Mouse (Mus musculus): ENCODE measurements around the gene Rnf135. TPM values are rescaled to one million over a fixed set of nuclear protein-coding genes. Genes with fewer than 3 reads are reported as not detected.
"Not testable (repeated sequence)": the region's sequence is repeated elsewhere in the genome, so short reads cannot be mapped to it uniquely, and the experiment has no call there.

Gene Rnf135
- 10 to 100 TPM; 10.2 to 12.1 (median 11.1) TPM for polyA plus RNA-seq (2017; shearing (Covaris generic))

- peak; percentile 90 for ATAC-seq
Observed at GRCm38 (mm10) chr11:80183705-80184255, at the start of gene Rnf135. Gene Rnf135, plus strand, starts transcription at chr11:80183851.

- ATAC-seq, result no peak
Observed at GRCm38 (mm10) chr11:80134744-80135143, 48.9 kb upstream of the Rnf135 start.

DNA sequence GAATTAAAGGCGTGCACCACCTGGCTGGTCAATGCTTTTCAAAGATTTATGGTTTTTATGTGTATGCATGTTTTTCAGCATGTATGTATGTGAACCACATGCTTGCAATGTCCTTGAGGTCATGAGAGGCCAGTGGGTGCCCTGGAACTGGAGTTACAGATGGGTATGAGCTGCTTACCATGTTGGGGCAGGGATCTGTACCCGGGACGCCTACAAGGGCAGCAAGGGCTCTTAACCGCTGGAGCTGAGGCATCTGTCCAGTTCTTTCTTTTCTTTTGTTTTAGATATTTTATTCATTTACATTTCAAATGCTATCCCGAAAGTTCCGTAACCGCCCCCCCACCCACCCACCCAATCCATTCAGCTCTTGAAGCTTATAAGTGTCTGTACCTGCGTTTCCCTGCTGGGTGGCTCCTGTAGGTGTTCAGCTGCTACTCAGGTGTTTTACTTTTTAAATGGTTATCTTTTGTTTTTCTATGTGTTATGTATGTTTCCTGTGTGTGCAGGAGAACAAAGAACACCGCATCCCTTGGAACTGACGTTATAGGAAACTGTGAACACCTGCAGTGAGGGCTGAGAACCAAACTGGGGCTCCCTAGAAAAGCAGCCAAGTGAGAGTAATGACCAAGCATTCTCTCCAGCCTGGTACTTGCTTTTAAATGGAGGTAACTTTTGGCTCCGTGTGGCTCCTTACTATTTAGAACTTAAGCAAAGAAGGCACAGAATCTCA, 47.5 kb upstream of the Rnf135 start:
- ATAC-seq, result no peak

- no peak for ATAC-seq
Observed at GRCm38 (mm10) chr11:80136786-80137185, 46.9 kb upstream of the Rnf135 start.

GRCm38 (mm10) chr11:80137773-80138172, 45.9 kb upstream of the Rnf135 start:
- no peak for ATAC-seq

DNA sequence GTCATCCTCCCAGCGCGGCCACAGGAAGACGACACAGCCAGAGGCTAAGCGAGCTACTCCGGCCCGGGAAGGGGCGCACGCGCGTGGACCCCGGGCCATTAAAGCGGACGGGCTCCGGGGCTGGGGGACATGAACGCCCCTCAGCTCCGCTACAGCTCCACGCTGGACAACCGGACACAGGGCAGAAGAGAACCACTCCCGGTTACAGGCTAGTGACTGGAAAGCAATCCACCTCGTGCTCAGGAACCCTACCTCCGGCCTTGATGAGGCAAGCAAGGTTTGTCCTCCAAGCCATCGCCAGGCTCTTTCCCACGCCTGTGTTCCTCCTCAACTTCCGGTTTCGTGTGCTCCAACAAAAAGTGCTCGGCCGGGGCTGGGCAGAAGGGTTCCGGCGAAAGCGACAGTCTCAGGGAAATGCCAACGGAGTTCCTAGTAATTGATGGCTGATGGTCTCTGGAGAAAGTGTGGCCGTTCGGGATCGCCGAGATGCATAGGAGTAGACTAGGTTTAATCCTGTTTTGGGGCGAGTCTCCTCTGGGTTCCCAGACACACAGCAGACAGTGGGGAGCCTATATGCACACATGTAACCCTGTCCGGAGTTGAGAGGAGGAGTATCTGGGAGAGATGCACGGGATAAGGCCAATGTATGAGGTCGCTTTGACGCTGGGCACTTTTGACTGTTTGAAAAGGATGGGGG, 41.7 kb upstream of the Rnf135 start, which contains the start of gene Tefm:
Gene Tefm, minus strand, starts transcription at position 351 of the 697 bp plus-strand sequence.
- ATAC-seq, result peak; percentile 87

DNA sequence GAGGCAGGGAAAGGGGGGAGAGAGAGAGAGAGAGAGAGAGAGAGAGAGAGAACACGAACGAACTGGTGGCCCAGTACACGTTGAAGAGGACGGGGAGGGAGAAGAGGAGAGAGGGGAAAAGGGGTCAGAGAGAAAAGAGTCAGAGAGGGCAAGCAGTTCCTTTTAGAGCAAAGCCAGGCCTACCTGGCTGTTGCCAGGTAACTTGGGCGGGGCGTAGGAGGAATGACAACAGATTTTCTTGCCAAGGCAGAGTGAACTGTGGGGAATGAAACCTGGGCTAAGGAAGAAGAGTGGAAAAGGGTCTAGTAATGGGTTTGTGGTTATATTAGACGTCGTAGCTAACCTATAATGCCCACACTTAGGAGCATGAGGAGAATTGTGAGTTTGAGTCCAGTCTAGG, 40.8 kb upstream of the Rnf135 start:
- ATAC-seq, result no peak

DNA sequence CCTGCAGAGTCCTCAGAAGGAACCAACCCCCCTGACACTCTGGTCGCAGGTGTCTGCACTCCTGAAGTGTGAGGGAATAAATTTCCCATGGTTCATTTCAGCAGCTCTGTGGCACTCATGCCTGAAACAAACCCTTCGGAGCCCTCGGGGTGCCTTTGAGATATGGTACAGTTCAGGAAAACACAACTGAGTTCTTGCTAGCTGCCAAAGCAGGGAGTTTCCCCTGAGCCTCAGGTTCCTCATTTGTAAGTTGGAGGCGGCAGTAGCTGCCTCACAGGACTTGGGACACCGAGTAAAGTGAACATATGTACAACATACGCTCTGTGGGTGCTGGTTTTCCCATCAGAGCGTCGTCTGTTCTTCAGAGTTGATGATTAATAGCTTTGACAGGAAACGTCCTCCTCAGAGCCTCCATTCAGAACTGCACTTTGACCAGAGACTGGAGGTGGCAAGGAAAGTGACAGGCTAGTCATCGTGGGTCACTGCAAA, 37.8 kb upstream of the Rnf135 start:
- no peak for ATAC-seq

- ATAC-seq, result no peak
Observed at GRCm38 (mm10) chr11:80147748-80148147, 35.9 kb upstream of the Rnf135 start.

DNA sequence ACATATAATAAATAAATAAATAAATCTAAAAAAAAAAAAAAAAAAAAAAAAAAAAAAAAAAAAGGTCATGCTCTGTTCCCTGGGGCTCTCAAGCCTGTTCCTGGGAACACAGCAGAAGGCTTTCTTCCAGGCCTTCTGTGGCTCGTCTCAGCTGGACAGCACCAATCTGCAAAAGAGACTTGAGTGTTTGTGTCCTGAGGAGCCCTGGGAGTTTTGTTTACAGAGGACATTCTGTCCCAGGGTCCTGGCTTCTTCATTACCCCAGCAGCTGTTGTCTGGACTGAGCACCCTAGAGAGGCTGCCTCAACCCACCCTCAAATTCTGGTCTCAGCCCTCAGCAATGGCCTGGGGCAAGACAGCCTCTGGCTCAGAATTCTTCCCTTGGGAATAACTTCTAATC, 35.3 kb upstream of the Rnf135 start:
- ATAC-seq, result no peak

DNA sequence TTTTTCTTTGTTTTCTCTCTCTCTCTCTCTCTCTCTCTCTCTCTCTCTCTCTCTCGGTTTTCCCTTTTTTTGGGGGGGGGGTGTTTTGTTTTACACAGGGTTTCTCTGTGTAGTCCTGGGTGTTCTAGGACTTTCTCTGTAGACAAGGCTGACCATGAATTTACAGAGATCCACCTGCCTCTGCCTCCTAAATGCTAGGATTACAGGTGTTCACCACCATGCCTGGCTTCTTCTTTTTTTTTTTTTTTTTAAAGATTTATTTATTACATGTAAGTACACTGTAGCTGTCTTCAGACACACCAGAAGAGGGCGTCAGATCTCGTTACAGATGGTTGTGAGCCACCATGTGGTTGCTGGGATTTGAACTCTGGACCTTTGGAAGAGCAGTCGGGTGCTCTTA, 34.7 kb upstream of the Rnf135 start:
- not testable (repeated sequence) for ATAC-seq

DNA sequence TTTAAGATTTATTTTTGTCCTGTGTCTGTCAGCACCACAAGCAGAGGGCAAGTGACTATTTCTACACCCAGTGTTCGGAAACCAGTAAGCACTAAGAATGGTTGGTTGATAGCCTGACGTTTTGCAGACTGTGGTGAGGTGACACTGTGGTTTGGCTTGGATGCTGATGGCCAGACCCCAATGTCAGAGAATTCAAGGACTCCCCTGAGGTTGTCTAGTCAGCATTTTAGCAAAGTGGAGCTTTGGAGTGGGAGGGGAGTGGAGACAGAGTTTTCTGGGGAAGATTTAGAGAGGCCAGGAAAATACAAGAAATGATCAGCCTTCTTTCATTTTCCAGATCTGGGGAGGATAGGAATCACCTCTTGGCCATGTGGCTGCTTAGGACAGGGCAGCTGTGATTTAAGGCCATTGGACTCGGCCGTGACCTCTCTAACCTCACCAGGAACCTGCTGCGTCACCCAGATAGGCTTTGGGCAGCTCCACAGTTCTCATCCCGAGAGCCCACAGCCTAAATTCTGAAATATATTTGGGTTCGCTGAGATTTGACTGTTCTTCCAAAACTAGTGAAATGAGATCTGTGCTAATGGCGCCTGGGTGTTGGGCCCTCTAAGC, 34.1 kb upstream of the Rnf135 start:
- ATAC-seq, result no peak

DNA sequence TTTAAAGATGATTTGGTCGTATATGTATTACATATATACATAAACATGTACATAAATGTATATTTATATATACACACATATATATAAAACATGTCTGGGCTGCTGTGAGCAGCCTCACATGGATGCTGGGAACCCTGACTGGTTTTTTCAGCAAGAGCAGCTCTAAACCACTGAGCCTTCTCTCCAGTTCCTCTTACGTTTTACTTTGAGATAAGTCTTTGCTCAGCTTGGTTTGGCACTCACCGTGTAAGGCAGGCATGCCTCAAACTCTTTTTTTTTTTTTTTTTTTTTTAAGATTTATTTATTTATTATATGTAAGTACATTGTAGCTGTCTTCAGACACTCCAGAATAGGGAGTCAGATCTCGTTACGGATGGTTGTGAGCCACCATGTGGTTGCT, 33.1 kb upstream of the Rnf135 start:
- ATAC-seq, result no peak

GRCm38 (mm10) chr11:80151541-80151940, 32.1 kb upstream of the Rnf135 start:
- no peak for ATAC-seq

- no peak for ATAC-seq
Observed at GRCm38 (mm10) chr11:80152376-80152775, 31.3 kb upstream of the Rnf135 start.

- peak; percentile 94 for ATAC-seq
Observed at GRCm38 (mm10) chr11:80153857-80154495, 29.7 kb upstream of the Rnf135 start, which contains the start of gene Adap2. Gene Adap2, plus strand, starts transcription at chr11:80154105.

GRCm38 (mm10) chr11:80154501-80154900, 29.1 kb upstream of the Rnf135 start:
- no peak for ATAC-seq

GRCm38 (mm10) chr11:80155541-80155940, 28.1 kb upstream of the Rnf135 start:
- ATAC-seq, result no peak

GRCm38 (mm10) chr11:80155961-80156360, 27.7 kb upstream of the Rnf135 start:
- ATAC-seq, result no peak

DNA sequence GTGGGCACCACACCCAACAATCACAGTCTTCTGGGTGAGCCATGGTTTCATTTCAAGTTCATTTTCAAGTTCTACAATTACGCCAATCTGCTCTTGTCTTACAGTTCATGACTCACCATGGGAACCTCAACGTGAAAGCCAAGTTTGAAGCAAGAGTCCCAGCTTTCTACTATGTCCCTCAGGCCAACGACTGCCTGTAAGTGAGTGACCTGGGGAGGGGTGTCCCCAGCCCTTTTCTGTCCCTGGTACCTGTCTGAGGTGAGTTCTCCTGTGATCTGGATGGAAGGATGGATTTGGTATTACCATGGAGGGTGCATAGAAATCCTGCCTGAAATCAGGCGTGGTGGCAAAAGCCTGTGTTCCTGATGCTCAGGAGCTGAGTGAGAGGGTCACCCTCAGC, 26.8 kb upstream of the Rnf135 start:
- ATAC-seq, result no peak

- no peak for ATAC-seq
Observed at GRCm38 (mm10) chr11:80159018-80159417, 24.6 kb upstream of the Rnf135 start.

DNA sequence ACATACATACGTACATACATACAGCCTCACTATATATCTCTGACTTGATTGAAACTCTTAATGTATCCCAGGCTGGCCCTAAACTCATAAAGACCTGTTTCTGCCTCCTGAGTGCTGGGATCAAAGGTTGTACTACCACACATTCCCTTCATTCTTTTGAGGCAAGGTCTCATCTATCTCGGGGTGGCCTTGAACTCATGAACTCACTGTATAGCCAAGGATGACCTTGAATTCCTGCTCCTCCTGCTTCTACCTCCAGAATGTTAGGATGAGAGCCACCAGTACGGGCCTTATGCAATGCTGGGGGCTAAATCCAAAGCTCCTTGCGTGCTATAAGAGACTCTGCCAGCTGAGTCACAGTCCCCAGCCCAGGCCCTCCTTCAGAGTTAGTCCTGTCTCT, 22.6 kb upstream of the Rnf135 start:
- ATAC-seq, result no peak

Data from inflammation-experienced regulatory T-cells, adult 6 months (primary cell).